ENCODE assay signal across 18 mouse cellular contexts in the genomic region with DNA sequence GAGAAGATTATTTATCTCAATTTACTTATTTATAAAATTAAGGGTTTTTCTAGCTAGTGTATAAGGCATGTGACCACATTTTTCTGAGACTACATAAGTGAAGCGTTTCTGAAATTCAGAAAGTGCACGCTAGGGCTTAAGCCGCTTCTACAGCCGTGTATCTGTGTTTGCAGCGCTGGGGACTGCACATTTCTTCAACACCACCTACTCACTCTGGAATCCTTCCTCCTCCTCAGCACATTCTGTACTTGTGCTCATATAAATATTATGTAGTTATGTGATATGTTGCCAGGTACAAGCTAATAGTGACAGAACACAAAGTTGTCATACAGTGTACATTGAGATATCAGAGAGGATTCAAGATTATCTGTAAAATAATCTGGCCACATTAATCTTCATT.
"Had no signal": no experiment of that assay in that cellular context is flagged by ENCODE, and none has a peak within 500 bp of the region (broad histone marks: within the 10 kb centered on the region; RNA-seq: fewer than 3 reads in every experiment).

No protein-coding gene starts in this region.

- ATAC-seq: midbrain, embryonic 16.5 days had no signal

- H3K9ac ChIP-seq: lung, embryonic 14.5 days; midbrain, embryonic 12.5 days; neural tube, embryonic 13.5 days; neural tube, embryonic 15.5 days had no signal

- H3K9me3 ChIP-seq: midbrain, embryonic 10.5 days; midbrain, embryonic 12.5 days; neural tube, embryonic 13.5 days; neural tube, embryonic 15.5 days had no signal

- DNase-seq: lung, adult 18-20 months; lung, embryonic 14.5 days; lung, postnatal 10 days; lung, postnatal 4 days; midbrain, embryonic 14.5 days; retina, postnatal 1 day; right cerebral cortex, postnatal 25 days; right cerebral cortex, postnatal 4 days; spleen, adult 18-20 months; thymus, adult 18-20 months; thymus, postnatal 14 days; thymus, postnatal 36 days had no signal

- H3K27ac ChIP-seq: midbrain, embryonic 10.5 days; midbrain, embryonic 12.5 days; neural tube, embryonic 13.5 days; neural tube, embryonic 15.5 days had no signal

- H3K27me3 ChIP-seq: midbrain, embryonic 12.5 days; neural tube, embryonic 13.5 days; neural tube, embryonic 15.5 days had no signal

- H3K4me3 ChIP-seq: midbrain, embryonic 10.5 days; midbrain, embryonic 12.5 days; myocyte; neural tube, embryonic 13.5 days; neural tube, embryonic 15.5 days had no signal

- H3K36me3 ChIP-seq: midbrain, embryonic 10.5 days; midbrain, embryonic 12.5 days; neural tube, embryonic 13.5 days; neural tube, embryonic 15.5 days had no signal

- H3K4me1 ChIP-seq: midbrain, embryonic 10.5 days; midbrain, embryonic 12.5 days; neural tube, embryonic 13.5 days; neural tube, embryonic 15.5 days had no signal

- H3K4me2 ChIP-seq: lung, embryonic 14.5 days; midbrain, embryonic 12.5 days; neural tube, embryonic 13.5 days; neural tube, embryonic 15.5 days had no signal
